Mouse (Mus musculus): Measurements from ENCODE around the gene Atg9b.

The Atg9b gene

DNA sequence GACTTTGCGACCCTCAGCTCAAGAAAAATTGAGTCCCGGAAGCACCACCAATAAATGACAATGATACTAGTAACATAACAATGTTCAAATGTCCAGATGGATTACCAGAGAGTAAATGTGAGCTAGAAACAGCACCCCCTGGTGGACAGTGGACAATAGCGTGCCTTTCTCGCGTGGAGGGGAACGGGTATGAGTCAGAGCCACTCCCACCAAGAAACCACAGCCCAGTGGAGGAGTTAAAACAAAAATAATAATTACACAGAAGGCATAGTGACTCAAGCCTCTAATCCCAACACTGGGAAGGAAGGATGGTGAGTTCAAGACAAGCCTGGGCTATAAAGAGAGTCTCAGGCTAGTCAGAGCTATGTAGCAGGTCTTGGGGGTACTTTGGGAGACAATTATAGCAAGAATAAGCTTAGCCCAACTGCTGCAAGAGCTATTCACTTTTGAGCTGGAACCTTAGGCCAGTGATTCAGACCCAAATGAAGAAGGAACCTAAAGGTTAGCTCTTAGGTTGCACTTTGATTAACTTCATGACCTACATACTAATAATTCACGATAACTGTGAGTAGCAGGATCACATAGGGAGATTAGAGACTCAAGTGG lies 1.6 kb upstream of the Atg9b start, which contains the start of gene Abcb8:
Abcb8 (plus strand) TSS at position 272 of the 606 bp plus-strand sequence.
- Histone ChIP-seq H3K36me3 (ENCODE audit: control insufficient read depth, insufficient read depth, low read length, poor library complexity, severe bottlenecking) (no peaks in the 10 kb centered on the region), H3K27me3 (ENCODE audit: control insufficient read depth, insufficient read depth, low read length, poor library complexity, severe bottlenecking) (no peaks in the 10 kb centered on the region)
- DNase-seq (ENCODE audit: low read depth, low spot score), result peak; percentile 93

DNA sequence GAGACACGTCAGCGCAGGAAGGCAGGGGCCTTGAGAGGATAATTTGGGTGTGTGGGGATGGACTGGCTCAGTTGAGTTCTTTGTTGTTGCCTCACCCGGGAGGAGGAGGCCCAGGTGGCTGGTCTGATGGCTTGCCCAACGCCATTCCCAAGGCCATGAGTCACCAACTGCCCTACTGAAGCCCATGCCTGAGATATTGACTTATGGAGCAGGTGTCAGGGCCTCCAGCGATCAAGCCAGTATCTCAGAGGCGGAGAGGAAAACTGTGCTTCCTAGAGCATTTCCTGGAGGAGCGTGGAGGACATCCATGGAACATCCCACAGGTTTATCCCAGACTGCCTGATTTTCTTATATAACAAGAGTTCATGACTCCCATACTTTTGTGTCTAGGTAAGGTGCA lies 781 bp upstream of the Atg9b start:
- Histone ChIP-seq H3K36me3 (ENCODE audit: control insufficient read depth, insufficient read depth, low read length, poor library complexity, severe bottlenecking) (no peaks in the 10 kb centered on the region), H3K27me3 (ENCODE audit: control insufficient read depth, insufficient read depth, low read length, poor library complexity, severe bottlenecking) (no peaks in the 10 kb centered on the region)
- no peak for DNase-seq (ENCODE audit: low read depth, low spot score)

DNA sequence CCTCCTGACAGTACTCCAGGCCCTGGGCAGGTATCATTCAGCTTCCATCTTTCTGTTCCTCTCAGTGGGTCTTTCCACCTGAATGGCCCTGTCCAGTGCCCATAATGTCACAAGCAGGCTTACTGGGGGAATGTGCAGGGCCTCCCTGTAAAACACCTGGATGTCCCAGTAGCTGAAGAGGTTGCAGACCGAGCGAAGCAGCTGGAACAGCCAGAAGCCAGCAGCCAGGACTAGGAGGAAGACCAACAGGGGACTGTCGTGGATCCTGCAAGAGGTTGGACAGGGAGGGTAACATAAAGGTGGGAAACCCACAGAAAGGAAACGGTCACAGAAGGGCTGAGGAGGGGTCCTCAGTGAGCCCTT lies 2.3 kb downstream of the Atg9b start:
- DNase-seq (ENCODE audit: low read depth, low spot score), result no peak

DNA sequence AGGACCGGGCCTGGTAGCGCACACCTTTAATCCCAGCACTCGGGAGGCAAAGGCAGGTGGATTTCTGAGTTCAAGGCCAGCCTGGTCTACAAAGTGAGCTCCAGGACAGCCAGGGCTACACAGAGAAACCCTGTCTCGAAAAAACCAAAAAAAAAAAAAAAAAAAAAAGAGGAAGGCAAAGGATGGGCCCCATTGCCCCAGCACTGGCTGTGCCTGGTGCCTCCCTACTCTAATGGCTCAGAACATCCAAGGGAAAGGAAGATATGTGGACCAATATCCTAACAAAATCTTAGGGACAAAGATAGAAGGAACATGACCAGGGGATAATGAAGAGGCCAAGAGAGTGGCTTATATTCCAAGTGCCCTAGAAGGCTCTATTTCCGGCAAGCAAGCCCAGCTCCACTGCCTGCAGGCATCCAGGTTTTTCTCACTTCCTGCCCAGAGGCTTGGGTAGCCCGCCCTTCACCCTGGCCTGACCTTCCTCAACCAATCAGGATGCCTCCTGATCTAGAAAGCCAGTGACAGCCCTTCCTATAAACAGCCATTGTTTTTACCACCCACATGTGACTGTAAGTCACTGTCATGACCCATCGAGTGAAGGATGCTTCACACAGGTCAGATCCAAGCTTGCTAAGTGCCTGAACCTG lies 2.8 kb downstream of the Atg9b start:
- DNase-seq (ENCODE audit: low read depth, low spot score), result peak; percentile 23
- no peaks in the 10 kb centered on the region for H3K36me3 ChIP-seq (ENCODE audit: control insufficient read depth, insufficient read depth, low read length, poor library complexity, severe bottlenecking)
- no peaks in the 10 kb centered on the region for H3K27me3 ChIP-seq (ENCODE audit: control insufficient read depth, insufficient read depth, low read length, poor library complexity, severe bottlenecking)

More for the DNA sequence above, 2.3 kb downstream of the Atg9b start:
- Histone ChIP-seq H3K36me3 (ENCODE audit: control insufficient read depth, insufficient read depth, low read length, poor library complexity, severe bottlenecking) (no peaks in the 10 kb centered on the region), H3K27me3 (ENCODE audit: control insufficient read depth, insufficient read depth, low read length, poor library complexity, severe bottlenecking) (no peaks in the 10 kb centered on the region)

DNA sequence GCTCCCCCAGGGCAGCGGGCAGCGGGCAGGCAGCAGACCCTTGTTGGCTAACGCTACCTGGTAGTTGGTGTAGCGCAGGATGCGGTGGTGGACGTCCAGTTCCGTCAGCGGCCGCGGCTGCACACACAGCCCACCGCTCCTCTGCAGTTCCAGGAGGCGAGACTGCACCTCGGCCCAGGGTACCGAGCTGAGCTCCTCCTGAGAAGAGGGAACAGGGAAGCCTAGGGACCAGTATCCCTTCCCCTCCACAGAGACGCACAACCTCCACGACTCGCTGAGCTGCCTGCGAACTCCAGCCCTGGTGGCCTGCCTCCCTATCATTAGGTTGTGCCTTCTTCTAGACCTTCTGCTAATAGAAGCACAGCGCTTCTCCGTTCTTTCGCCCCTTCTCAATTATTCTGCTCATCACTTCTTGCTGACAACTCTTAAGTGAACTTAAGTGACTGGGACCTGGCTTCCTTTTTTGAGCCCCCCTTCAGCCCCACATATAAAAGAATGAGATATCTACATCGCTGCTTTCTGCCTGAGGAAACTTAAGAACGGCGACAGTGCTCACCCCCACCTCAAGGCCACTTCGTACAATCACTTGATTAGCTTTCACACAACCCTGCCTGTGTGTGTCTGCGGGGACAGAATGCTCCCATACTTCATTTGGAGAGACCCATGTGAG lies 3.6 kb downstream of the Atg9b start:
- DNase-seq (ENCODE audit: low read depth, low spot score), result no peak
- Histone ChIP-seq H3K36me3 (ENCODE audit: control insufficient read depth, insufficient read depth, low read length, poor library complexity, severe bottlenecking) (no peaks in the 10 kb centered on the region), H3K27me3 (ENCODE audit: control insufficient read depth, insufficient read depth, low read length, poor library complexity, severe bottlenecking) (no peaks in the 10 kb centered on the region)

DNA sequence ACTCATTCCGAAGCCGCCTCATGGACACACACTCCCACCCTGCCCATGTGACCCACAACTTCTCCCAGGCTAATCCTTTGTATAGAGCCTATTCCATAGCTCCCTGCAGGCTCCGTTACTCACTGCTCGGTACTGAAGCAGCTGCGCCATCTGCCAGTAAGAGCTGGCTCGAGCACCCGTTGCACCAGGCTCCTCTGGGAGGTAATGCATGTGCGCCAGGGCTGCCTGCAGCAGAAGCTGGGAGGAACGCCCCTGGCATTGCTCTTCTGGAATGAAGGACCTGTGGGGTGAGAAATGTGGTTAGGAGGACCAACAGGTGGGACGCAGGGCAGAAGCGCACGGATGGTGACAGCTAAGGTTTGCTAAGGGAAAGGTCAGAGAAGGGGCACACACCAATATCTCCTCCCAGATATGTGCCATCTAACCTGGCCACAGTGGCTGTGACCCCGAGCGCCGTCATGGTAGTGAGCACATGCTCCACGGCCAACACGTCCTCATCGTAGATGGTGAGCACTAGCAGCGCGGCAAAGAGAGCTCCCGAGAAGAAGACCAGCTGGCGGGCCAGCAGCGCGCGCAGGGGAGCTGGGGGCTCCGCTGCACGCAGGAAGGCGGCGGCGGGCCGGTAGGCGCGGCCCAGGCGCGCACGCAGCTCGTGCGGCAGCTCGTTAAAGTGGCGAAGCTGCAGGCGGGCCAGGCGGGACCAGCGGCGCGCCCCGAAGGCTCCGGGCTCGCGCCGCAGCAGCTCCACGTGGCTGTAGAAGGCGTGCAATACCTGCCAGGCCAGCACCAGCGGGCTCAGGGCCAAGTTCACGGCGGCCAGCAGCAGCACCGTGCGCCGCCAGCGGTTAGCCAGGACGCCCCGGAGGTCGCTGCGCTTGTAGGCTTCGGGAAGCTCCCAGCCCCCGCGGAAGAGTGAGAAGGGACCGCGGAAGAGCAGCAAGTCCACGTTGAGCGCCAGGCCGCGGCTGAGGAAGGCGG lies 4.4 kb downstream of the Atg9b start:
- peak; percentile 24 for DNase-seq (ENCODE audit: low read depth, low spot score)
- Histone ChIP-seq H3K27me3 (ENCODE audit: control insufficient read depth, insufficient read depth, low read length, poor library complexity, severe bottlenecking) (no peaks in the 10 kb centered on the region), H3K36me3 (ENCODE audit: control insufficient read depth, insufficient read depth, low read length, poor library complexity, severe bottlenecking) (no peaks in the 10 kb centered on the region)

DNA sequence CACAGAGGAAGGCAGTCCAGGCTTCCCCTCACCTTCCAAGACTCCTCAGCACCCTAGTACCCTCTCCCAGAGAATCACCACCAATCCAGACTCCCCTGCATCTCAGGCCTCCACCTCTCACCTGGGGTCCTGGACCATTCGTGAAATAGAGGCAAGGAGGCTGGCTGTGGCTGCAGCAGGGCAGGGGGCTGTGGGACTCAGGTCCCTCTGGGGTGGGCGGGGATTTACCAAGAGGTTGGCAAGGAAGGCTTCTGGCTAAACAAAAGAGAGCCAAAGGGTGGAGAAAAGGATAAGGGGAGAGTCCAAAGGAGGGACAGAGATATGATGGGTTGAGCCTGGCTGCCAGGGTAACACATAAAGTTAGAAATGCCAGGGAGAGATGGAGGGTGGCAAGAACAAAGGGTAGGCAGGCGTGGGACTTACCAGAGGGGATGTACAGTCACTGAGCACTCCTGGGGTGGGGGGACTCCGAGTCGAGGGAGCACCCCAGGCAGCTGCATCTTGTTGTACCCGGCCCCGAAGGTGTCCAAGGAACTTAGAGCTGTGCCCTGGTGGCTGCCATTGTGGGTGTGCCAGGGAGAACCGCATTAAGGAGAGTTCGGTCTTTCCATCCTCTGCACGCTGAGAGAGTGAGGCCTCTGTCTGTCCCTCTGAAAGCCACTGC lies 5.9 kb downstream of the Atg9b start:
- no peaks in the 10 kb centered on the region for H3K36me3 ChIP-seq (ENCODE audit: control insufficient read depth, insufficient read depth, low read length, poor library complexity, severe bottlenecking)
- DNase-seq (ENCODE audit: low read depth, low spot score), result no peak
- no peaks in the 10 kb centered on the region for H3K27me3 ChIP-seq (ENCODE audit: control insufficient read depth, insufficient read depth, low read length, poor library complexity, severe bottlenecking)

DNA sequence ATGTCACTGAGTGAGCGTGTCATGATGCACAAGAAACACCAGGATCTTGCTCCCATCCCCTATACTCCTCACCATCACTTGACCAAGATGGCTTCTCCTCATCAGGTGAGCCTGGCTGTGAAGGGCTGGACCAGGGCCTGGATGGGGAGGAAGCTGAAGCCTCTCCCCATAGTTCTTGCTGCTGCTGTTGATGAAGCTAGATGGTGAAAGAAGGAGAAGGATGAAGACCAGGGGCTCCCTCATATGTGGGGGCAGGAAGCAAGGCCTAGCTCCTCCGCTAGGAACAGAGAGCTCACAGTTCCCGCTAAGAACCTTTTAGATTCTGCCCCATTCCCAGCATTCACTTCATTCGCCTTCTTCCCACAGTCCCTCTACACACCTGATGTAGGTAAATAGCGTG lies 6.6 kb downstream of the Atg9b start:
- no peak for DNase-seq (ENCODE audit: low read depth, low spot score)
- Histone ChIP-seq H3K36me3 (ENCODE audit: control insufficient read depth, insufficient read depth, low read length, poor library complexity, severe bottlenecking) (no peaks in the 10 kb centered on the region), H3K27me3 (ENCODE audit: control insufficient read depth, insufficient read depth, low read length, poor library complexity, severe bottlenecking) (no peaks in the 10 kb centered on the region)

DNA sequence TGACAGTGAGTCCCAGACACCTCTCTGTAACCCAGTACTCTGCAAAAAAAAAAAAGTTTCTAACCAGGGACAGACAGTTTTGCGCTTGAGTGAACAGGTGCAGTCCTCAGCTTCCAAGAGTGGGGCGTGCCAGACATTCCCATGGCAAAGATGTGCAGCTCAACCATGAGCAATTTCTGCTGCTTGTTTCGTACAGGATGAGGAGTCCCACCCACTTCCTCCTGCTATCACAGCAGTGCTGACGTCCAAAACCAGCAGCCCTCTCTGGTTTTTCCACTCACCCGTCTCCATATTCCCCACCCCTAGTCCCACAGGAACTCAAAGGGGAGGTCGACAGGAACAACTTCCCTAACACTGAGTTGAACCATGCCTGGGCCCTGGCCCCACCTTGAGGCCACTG lies 7.5 kb downstream of the Atg9b start:
- Histone ChIP-seq H3K27me3 (ENCODE audit: control insufficient read depth, insufficient read depth, low read length, poor library complexity, severe bottlenecking) (no peaks in the 10 kb centered on the region), H3K36me3 (ENCODE audit: control insufficient read depth, insufficient read depth, low read length, poor library complexity, severe bottlenecking) (no peaks in the 10 kb centered on the region)
- DNase-seq (ENCODE audit: low read depth, low spot score), result peak; percentile 66

DNA sequence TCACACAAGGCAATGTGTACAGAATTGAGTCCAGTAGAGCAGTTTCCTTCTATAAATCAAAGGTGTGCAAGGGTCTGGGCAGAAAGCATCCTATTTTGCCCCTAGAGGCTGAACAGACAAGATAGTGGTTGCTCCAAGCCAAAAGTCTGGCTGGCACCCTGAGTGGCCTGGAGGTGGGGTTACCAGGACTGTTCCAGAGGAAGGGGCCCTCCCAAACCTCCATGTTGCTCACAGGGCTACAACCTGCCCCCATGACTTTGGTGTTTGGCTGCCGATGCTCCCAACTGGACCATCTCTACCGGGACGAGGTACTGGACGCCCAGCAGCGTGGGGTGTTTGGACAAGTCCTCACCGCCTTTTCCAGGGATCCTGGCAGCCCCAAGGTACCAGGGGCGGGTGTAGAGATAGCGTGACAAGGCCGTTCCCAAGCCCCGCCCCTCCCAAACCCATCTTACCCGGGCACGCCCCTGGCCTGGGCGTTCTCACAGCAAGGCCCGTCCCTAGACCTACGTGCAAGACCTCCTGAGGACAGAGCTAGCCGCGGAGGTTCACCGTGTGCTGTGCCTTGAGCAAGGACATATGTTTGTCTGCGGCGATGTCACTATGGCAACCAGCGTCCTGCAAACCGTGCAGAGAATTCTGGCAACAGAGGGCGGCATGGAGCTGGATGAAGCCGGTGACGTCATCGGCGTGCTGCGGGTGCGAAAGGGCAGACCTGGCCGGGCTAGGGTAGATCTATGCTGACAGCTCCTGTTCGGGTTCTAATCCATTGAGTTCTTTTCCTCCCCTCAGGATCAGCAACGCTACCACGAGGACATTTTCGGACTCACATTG lies 8.7 kb downstream of the Atg9b start:
- DNase-seq (ENCODE audit: low read depth, low spot score), result peak; percentile 96
- H3K27me3 ChIP-seq (ENCODE audit: control insufficient read depth, insufficient read depth, low read length, poor library complexity, severe bottlenecking), result no peaks in the 10 kb centered on the region
- H3K36me3 ChIP-seq (ENCODE audit: control insufficient read depth, insufficient read depth, low read length, poor library complexity, severe bottlenecking), result no peaks in the 10 kb centered on the region

DNA sequence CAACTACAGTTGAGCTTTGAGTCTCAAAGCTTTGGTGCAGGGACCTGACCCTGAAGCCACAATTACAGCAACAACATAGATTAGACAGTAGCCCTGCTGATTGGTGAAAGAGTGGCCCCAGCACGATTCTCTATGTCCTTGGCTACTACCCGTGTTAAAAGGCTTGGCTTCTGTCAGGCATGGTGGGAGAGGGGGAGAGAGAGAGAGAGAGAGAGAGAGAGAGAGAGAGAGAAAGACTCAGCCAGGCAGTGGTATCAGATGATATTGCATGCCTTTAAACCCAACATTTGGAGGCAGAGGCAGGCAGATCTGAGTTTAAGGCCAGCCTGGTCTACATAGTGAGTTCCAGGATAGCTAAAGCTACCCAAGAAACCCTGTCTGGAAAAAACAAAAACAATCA lies 10.0 kb downstream of the Atg9b start:
- Histone ChIP-seq H3K36me3 (ENCODE audit: control insufficient read depth, insufficient read depth, low read length, poor library complexity, severe bottlenecking) (no peaks in the 10 kb centered on the region), H3K27me3 (ENCODE audit: control insufficient read depth, insufficient read depth, low read length, poor library complexity, severe bottlenecking) (no peaks in the 10 kb centered on the region)
- no peak for DNase-seq (ENCODE audit: low read depth, low spot score)

DNA sequence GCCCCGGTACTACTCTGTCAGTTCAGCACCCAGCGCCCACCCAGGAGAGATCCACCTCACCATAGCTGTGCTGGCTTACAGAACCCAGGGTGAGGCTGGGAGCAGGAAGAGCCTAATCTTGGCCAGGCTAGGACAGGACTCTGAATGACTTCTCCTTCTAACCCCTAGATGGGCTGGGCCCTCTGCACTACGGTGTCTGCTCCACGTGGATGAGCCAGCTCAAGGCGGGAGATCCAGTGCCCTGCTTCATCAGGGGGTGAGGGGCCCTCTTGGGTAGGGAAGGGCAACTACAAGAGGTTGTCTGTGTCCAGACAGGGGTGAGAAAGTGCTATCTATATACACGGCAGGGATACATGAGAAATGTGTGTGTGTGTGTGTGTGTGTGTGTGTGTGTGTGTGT lies 10.5 kb downstream of the Atg9b start:
- DNase-seq (ENCODE audit: low read depth, low spot score), result no peak
- Histone ChIP-seq H3K36me3 (ENCODE audit: control insufficient read depth, insufficient read depth, low read length, poor library complexity, severe bottlenecking) (no peaks in the 10 kb centered on the region), H3K27me3 (ENCODE audit: control insufficient read depth, insufficient read depth, low read length, poor library complexity, severe bottlenecking) (no peaks in the 10 kb centered on the region)

DNA sequence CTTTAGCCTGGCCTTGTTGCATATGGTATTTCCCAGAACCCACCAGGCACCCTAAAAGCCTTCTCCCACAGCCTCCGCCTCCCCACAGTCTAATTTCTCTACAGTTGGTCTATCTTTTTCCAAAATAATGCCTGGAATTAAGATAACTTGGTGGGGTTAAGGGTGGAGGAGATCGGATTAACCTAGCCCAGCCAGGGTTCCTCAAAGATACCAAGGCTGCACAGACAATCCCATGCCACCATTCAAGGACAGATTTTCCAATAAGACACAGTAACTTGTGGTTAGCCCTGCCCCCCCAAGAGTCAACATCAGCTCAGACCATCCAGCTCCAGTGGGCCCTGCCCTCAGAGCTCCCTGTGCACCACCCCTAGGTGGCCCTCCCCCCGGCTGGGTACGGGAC lies 11.4 kb downstream of the Atg9b start:
- no peaks in the 10 kb centered on the region for H3K36me3 ChIP-seq (ENCODE audit: control insufficient read depth, insufficient read depth, low read length, poor library complexity, severe bottlenecking)
- H3K27me3 ChIP-seq (ENCODE audit: control insufficient read depth, insufficient read depth, low read length, poor library complexity, severe bottlenecking), result no peaks in the 10 kb centered on the region
- DNase-seq (ENCODE audit: low read depth, low spot score), result no peak

DNA sequence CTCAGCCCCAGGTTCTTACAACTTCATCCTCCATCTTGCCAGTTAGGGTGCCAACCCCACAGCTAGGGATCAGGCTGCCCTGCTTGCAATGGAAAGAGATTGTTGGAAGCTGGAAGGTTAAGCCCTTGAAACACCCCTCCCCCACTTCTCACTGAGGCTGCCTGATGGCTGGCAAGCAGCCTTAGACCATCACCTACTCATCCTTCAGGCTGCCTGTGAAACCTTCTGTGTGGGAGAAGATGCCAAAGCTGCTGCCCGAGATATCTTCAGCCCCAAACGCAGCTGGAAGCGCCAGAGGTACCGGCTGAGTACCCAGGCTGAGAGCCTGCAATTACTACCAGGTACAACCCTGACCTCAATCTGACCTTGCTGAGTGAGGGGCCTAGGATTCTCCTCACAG lies 12.4 kb downstream of the Atg9b start:
- H3K27me3 ChIP-seq (ENCODE audit: control insufficient read depth, insufficient read depth, low read length, poor library complexity, severe bottlenecking), result no peaks in the 10 kb centered on the region
- no peak for DNase-seq (ENCODE audit: low read depth, low spot score)

More for the DNA sequence above, 12.4 kb downstream of the Atg9b start:
- no peaks in the 10 kb centered on the region for H3K36me3 ChIP-seq (ENCODE audit: control insufficient read depth, insufficient read depth, low read length, poor library complexity, severe bottlenecking)

Measured in splenic B cell, adult 2 months (primary cell).